Mouse (Mus musculus): Measurements from ENCODE around the gene Abtb2. TPM values are rescaled to one million over a fixed set of nuclear protein-coding genes. Genes with fewer than 3 reads are reported as not detected.

Abtb2 gene
- total and polyA plus RNA-seq, 3 experiments: 23.0 to 28.7 (median 24.7) TPM

GRCm38 (mm10) chr2:103687888-103688287 lies 121.8 kb downstream of the Abtb2 start:
- intact Hi-C loops (cut with DNase I): no loop called here
- no peak overlapping the region for H3K4me3 ChIP-seq
- no peaks in the 10 kb centered on the region for H3K79me2 ChIP-seq (replicated peaks; ENCODE audit: control insufficient read depth, insufficient read depth, low read length)
- H3K36me3 ChIP-seq (ENCODE audit: control insufficient read depth, insufficient read depth, low read length): no peaks in the 10 kb centered on the region; the same call in 1 of the 2 replicates
- no peak overlapping the region for H3K9ac ChIP-seq (ENCODE audit: low read depth, low read length)
- TF ChIP-seq POLR2A (IDR thresholded peaks at IDR 0.05; ENCODE audit: insufficient read depth, low read depth, low read length) (no peak), EP300 (IDR thresholded peaks at IDR 0.05; ENCODE audit: insufficient read depth, low read depth, low read length) (no peak)
- H3K27ac ChIP-seq: no peak overlapping the region
- DNase-seq: no peak
- H3K27me3 ChIP-seq (ENCODE audit: control insufficient read depth, insufficient read depth, low read length): no peaks in the 10 kb centered on the region
- H3K4me1 ChIP-seq (ENCODE audit: control insufficient read depth, insufficient read depth, low read length): peaks cover 5% of the 10 kb centered on the region; the same call in 1 of the 2 replicates

GRCm38 (mm10) chr2:103690425-103690824 lies 124.3 kb downstream of the Abtb2 start:
- no peaks in the 10 kb centered on the region; the same call in 1 of the 2 replicates for H3K79me2 ChIP-seq (replicated peaks; ENCODE audit: control insufficient read depth, insufficient read depth, low read length)
- TF ChIP-seq EP300 (IDR thresholded peaks at IDR 0.05; ENCODE audit: insufficient read depth, low read depth, low read length) (no peak), POLR2A (IDR thresholded peaks at IDR 0.05; ENCODE audit: insufficient read depth, low read depth, low read length) (no peak)
- intact Hi-C loops (cut with DNase I): no loop called here
- H3K27ac ChIP-seq: no peak overlapping the region
- no peak overlapping the region for H3K9ac ChIP-seq (ENCODE audit: low read depth, low read length)
- H3K4me1 ChIP-seq (ENCODE audit: control insufficient read depth, insufficient read depth, low read length): peaks cover 2% of the 10 kb centered on the region; the same call in 1 of the 2 replicates
- WGBS: 23% methylated on average over 6 of the region's 6 CpGs
- peak; percentile 45 to 78 for DNase-seq
- no peaks in the 10 kb centered on the region for H3K27me3 ChIP-seq (ENCODE audit: control insufficient read depth, insufficient read depth, low read length)
- H3K36me3 ChIP-seq (ENCODE audit: control insufficient read depth, insufficient read depth, low read length): no peaks in the 10 kb centered on the region; the same call in 1 of the 2 replicates
- H3K4me3 ChIP-seq: no peak overlapping the region

- WGBS: 56% methylated on average over 5 of the region's 5 CpGs
- no peaks in the 10 kb centered on the region; the same call in 1 of the 2 replicates for H3K36me3 ChIP-seq (ENCODE audit: control insufficient read depth, insufficient read depth, low read length)
- H3K79me2 ChIP-seq (replicated peaks; ENCODE audit: control insufficient read depth, insufficient read depth, low read length): no peaks in the 10 kb centered on the region; the same call in 1 of the 2 replicates
- intact Hi-C loops (cut with DNase I): no loop called here
- H3K4me3 ChIP-seq: no peak overlapping the region
- no peak overlapping the region for H3K27ac ChIP-seq
- H3K9ac ChIP-seq (ENCODE audit: low read depth, low read length): no peak overlapping the region
- no peaks in the 10 kb centered on the region for H3K27me3 ChIP-seq (ENCODE audit: control insufficient read depth, insufficient read depth, low read length)
- TF ChIP-seq CTCF (IDR thresholded peaks at IDR 0.05): no peak
- TF ChIP-seq EP300 (IDR thresholded peaks at IDR 0.05; ENCODE audit: insufficient read depth, low read depth, low read length): no peak
- TF ChIP-seq POLR2A (IDR thresholded peaks at IDR 0.05; ENCODE audit: insufficient read depth, low read depth, low read length): no peak
- no peak for DNase-seq
- H3K4me1 ChIP-seq (ENCODE audit: control insufficient read depth, insufficient read depth, low read length): peaks cover 2% of the 10 kb centered on the region; the same call in 1 of the 2 replicates
Observed at GRCm38 (mm10) chr2:103690828-103691227, 124.7 kb downstream of the Abtb2 start.

GRCm38 (mm10) chr2:103691278-103691677 lies 125.2 kb downstream of the Abtb2 start:
- no peak for TF ChIP-seq POLR2A (IDR thresholded peaks at IDR 0.05; ENCODE audit: insufficient read depth, low read depth, low read length)
- TF ChIP-seq CTCF (IDR thresholded peaks at IDR 0.05): no peak
- TF ChIP-seq EP300 (IDR thresholded peaks at IDR 0.05; ENCODE audit: insufficient read depth, low read depth, low read length): no peak
- H3K36me3 ChIP-seq (ENCODE audit: control insufficient read depth, insufficient read depth, low read length): no peaks in the 10 kb centered on the region; the same call in 1 of the 2 replicates
- intact Hi-C loops (cut with DNase I): no loop called here
- 84% methylated on average over 1 of the region's 1 CpGs for WGBS
- H3K9ac ChIP-seq (ENCODE audit: low read depth, low read length): no peak overlapping the region
- peaks cover 2% of the 10 kb centered on the region; the same call in 1 of the 2 replicates for H3K4me1 ChIP-seq (ENCODE audit: control insufficient read depth, insufficient read depth, low read length)
- no peak overlapping the region for H3K27ac ChIP-seq
- no peak for DNase-seq
- no peaks in the 10 kb centered on the region; the same call in 1 of the 2 replicates for H3K79me2 ChIP-seq (replicated peaks; ENCODE audit: control insufficient read depth, insufficient read depth, low read length)
- no peak overlapping the region for H3K4me3 ChIP-seq
- no peaks in the 10 kb centered on the region for H3K27me3 ChIP-seq (ENCODE audit: control insufficient read depth, insufficient read depth, low read length)

GRCm38 (mm10) chr2:103692810-103693209 lies 126.7 kb downstream of the Abtb2 start:
- WGBS: 97% methylated on average over 1 of the region's 1 CpGs
- no peaks in the 10 kb centered on the region; the same call in 1 of the 2 replicates for H3K36me3 ChIP-seq (ENCODE audit: control insufficient read depth, insufficient read depth, low read length)
- TF ChIP-seq EP300 (IDR thresholded peaks at IDR 0.05; ENCODE audit: insufficient read depth, low read depth, low read length): no peak
- TF ChIP-seq CTCF (IDR thresholded peaks at IDR 0.05): no peak
- TF ChIP-seq POLR2A (IDR thresholded peaks at IDR 0.05; ENCODE audit: insufficient read depth, low read depth, low read length): no peak
- intact Hi-C loops (cut with DNase I): no loop called here
- no peak overlapping the region for H3K27ac ChIP-seq
- H3K4me3 ChIP-seq: no peak overlapping the region
- no peak overlapping the region for H3K9ac ChIP-seq (ENCODE audit: low read depth, low read length)
- no peak for DNase-seq
- no peaks in the 10 kb centered on the region for H3K27me3 ChIP-seq (ENCODE audit: control insufficient read depth, insufficient read depth, low read length)
- H3K79me2 ChIP-seq (replicated peaks; ENCODE audit: control insufficient read depth, insufficient read depth, low read length): no peaks in the 10 kb centered on the region; the same call in 1 of the 2 replicates
- H3K4me1 ChIP-seq (ENCODE audit: control insufficient read depth, insufficient read depth, low read length): peaks cover 2% of the 10 kb centered on the region; the same call in 1 of the 2 replicates

- H3K9ac ChIP-seq (ENCODE audit: low read depth, low read length): no peak overlapping the region
- intact Hi-C loops (cut with DNase I): no loop called here
- WGBS: 83% methylated on average over 4 of the region's 4 CpGs
- no peak for TF ChIP-seq EP300 (IDR thresholded peaks at IDR 0.05; ENCODE audit: insufficient read depth, low read depth, low read length)
- no peak for TF ChIP-seq CTCF (IDR thresholded peaks at IDR 0.05)
- no peak for TF ChIP-seq POLR2A (IDR thresholded peaks at IDR 0.05; ENCODE audit: insufficient read depth, low read depth, low read length)
- H3K4me3 ChIP-seq: no peak overlapping the region
- no peak overlapping the region for H3K27ac ChIP-seq
- H3K4me1 ChIP-seq (ENCODE audit: control insufficient read depth, insufficient read depth, low read length): peaks cover 2% of the 10 kb centered on the region; the same call in 1 of the 2 replicates
- no peaks in the 10 kb centered on the region; the same call in 1 of the 2 replicates for H3K79me2 ChIP-seq (replicated peaks; ENCODE audit: control insufficient read depth, insufficient read depth, low read length)
- no peak for DNase-seq
- no peaks in the 10 kb centered on the region; the same call in 1 of the 2 replicates for H3K36me3 ChIP-seq (ENCODE audit: control insufficient read depth, insufficient read depth, low read length)
- no peaks in the 10 kb centered on the region for H3K27me3 ChIP-seq (ENCODE audit: control insufficient read depth, insufficient read depth, low read length)
Observed at GRCm38 (mm10) chr2:103694777-103695563, 128.9 kb downstream of the Abtb2 start.
